Mouse (Mus musculus): ENCODE results near the gene Cbl. TPM values are rescaled to one million over a fixed set of nuclear protein-coding genes. Genes with fewer than 3 reads are reported as not detected.
A peak's percentile ranks its signal among the peaks of the same experiment; 100 is the strongest.
"Not testable (repeated sequence)": the region's sequence is repeated elsewhere in the genome, so short reads cannot be mapped to it uniquely, and the experiment has no call there.

Gene Cbl
- polyA plus RNA-seq, 1 experiment, result 18.6 TPM

DNA sequence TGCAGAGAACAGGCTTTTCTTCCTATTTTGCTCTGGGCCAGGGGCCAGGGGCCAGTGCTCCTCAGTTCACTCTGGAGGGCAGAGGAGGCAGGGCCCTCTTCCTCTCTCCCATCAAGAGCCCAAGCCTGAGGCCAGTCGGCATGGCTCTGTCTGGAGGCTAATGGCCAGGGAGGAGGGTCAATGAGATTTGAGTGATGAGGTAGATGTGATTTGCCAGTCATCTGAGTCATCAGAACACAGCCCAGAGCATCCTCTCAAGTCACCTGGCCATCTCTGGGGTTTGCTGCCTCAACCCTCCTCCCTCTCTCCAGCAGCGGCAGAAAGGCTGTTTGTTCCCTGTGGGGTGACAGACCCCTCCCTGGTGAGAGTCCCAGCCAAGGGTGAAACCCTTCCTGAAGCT is 100.6 kb downstream of the Cbl start:
- DNase-seq (ENCODE audit: extremely low spot score in 1 of 2, low spot score in 1 of 2), result no peak

- no peak for DNase-seq (ENCODE audit: extremely low spot score in 1 of 2, low spot score in 1 of 2)
Measured at GRCm38 (mm10) chr9:44132200-44132599, 101.6 kb downstream of the Cbl start.

- DNase-seq (ENCODE audit: extremely low spot score in 1 of 2, low spot score in 1 of 2), result no peak
Measured at GRCm38 (mm10) chr9:44131276-44131590, 102.6 kb downstream of the Cbl start.

- no peak for DNase-seq (ENCODE audit: extremely low spot score in 1 of 2, low spot score in 1 of 2)
Measured at GRCm38 (mm10) chr9:44130581-44131275, 103.1 kb downstream of the Cbl start.

GRCm38 (mm10) chr9:44130034-44130433 is 103.8 kb downstream of the Cbl start:
- DNase-seq (ENCODE audit: extremely low spot score in 1 of 2, low spot score in 1 of 2), result no peak

GRCm38 (mm10) chr9:44129633-44130032 is 104.2 kb downstream of the Cbl start:
- no peak for DNase-seq (ENCODE audit: extremely low spot score in 1 of 2, low spot score in 1 of 2)

DNA sequence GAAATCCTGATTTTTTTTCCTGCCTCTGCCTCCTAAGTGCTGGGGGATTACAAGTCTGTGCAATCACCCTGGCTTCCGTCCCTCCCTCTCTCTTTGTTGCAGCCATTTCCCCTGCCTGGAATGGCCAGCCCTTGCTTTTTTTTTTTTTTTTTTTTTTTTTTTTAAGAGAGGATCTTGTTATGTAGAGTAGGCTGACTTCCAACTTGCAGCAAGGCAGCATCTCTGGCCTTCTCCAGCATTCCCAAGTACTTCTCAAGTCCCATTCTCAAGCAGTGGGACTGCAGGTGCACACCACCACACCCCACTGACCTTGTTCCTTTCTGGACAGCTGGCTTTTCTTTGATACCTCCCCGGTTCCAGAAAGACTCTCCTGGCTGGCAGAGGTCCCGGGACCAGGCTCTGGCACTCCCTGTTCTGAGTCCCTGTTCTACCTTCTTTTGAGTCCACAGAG is 106.5 kb downstream of the Cbl start:
- no peak for DNase-seq (ENCODE audit: extremely low spot score in 1 of 2, low spot score in 1 of 2)

DNA sequence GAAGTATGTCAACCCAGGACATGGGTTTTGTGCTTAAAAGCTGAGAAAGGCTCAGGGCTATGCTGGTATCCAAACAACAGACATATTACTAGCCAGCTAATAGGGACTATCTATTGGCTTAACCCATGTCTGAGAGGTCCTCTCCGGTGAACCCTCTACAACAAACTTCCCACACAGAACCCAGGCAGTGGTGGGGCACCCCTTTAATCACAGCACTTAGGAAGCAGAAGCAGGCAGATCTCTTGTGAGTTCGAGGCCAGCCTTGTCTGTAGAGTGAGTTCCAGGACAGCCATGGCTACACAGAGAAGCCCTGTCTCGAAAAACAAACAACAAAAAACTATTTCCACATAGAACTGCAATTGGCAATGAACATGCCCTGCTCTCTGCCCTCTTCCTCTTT is 107.1 kb downstream of the Cbl start:
- DNase-seq (ENCODE audit: extremely low spot score in 1 of 2, low spot score in 1 of 2), result no peak

DNA sequence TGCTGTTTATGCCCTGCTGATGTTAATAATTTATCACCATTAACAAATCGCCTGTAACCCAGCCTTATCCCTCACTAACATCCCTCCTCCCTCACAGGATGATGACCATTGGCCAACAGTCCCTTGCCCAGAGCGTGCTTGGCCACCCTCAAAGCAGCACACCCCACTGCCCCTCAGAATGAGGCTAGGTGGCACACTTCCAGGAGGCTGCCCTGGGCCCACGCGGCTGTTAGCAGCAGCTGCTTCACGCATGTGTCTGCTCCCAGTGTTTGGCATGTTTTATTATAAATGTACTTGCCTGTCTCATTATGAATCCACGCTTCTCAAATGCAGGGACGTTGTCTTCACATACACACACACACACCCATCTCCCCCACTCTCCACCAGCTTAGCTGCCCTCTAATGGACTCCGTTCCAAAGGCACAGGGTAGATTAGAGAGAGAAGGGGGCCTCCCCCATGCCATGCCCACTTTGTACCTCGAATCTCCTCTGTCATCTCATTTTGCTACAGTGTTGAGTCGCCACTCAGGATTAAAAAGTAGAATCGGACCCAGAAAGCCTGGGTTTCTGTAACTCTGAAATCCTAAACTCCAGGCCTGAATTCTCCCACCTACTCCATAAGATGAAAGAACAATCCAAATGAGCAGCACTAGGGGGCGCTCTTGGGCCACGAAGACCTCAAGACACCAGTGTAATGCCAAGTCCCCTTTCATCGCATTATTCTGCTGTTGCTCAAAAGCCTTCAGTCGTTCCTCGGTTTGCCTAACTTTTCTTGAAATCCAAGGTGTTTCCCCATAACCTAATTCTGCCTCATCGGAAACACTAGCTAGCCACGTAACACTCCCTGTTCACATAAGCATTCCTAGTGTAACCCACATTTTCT is 108.1 kb downstream of the Cbl start:
- DNase-seq (ENCODE audit: extremely low spot score in 1 of 2, low spot score in 1 of 2), result peak; percentile 80 to 96

- no peak for DNase-seq (ENCODE audit: extremely low spot score in 1 of 2, low spot score in 1 of 2)
Measured at GRCm38 (mm10) chr9:44125026-44125425, 108.8 kb downstream of the Cbl start.

DNA sequence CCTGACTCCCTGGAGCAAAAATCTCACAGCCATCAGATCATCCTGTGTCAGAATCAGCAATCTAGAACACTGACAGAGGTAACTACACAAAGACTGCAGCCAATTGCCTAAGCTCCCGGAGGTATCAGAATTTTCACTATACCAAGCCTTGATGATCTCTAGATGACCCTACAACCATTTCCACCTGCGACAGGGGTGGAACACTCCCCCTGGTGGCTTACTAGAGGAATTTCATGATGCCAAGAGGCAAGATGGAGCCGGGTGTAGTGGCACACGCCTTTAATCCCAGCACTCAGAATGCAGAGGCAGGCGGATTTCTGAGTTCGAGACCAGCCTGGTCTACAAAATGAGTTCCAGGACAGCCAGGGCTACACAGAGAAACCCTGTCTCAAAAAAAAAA is 109.5 kb downstream of the Cbl start:
- no peak for DNase-seq (ENCODE audit: extremely low spot score in 1 of 2, low spot score in 1 of 2)

DNA sequence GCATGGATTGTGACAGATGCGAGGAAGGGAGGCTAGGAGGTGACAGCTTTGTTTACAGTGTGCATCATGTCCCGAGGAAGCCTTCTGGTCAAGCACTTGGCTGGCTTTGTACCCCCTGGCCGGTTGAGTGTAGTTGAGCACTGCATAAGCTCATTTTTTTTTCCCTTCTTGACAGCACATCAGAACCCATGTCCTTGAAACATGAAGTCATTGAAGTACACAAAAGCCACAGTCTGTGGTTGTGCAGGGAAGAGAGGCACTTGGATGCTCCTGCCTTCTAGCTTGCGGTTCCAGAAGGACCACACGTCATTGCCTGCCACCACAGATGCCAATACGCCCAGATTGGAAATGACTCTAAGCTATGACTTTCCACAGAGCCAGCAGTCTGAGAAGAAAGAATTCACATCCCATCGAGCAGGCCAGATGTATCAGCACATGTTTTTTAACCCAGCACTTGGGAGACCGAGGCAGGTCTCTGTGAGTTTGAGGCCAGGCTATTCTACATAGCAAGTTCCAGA is 113.8 kb downstream of the Cbl start:
- no peak for DNase-seq (ENCODE audit: extremely low spot score in 1 of 2, low spot score in 1 of 2)

DNA sequence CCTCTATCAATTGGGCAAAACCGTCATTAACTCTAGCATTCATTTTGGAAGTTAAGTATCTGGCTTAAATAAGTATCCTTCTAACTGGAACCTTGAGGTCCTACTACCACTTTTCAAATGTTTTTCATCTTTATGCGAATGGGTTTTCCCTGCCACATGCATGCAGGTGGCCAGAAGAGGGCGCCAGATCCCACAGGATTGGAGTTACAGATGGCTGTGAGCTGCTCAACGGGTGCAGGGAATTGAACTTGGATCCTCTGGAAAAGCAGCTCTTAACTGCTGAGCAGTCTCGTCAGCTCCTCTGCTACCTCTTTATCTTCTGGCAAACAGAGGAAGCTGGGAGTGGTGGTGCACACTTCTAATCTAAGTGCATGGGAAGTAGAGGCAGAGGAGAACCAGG is 114.8 kb downstream of the Cbl start:
- no peak for DNase-seq (ENCODE audit: extremely low spot score in 1 of 2, low spot score in 1 of 2)

GRCm38 (mm10) chr9:44116182-44116581 is 117.7 kb downstream of the Cbl start:
- DNase-seq (ENCODE audit: extremely low spot score in 1 of 2, low spot score in 1 of 2), result no peak

- no peak for DNase-seq (ENCODE audit: extremely low spot score in 1 of 2, low spot score in 1 of 2)
Measured at GRCm38 (mm10) chr9:44115599-44115998, 118.2 kb downstream of the Cbl start.

DNA sequence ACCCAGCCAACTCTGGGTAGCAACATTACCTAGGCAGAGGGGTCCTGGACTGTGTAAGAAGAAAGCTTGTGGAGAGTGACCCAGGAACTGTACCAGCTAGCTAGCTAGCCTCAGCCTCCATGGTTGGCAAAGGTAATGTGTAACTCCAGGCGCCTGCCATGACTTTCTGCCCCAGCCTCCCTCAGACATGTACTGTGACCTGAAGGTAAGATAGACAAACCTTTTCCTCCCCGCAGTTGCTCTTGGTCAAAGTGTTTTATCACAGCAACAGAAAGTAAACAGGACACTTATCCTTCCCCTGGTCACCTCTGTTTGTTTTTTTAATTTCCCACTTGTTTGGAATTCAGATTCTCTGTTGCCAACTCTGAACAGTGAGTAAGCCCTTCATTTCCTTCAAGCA is 119.4 kb downstream of the Cbl start:
- no peak for DNase-seq (ENCODE audit: extremely low spot score in 1 of 2, low spot score in 1 of 2)

DNA sequence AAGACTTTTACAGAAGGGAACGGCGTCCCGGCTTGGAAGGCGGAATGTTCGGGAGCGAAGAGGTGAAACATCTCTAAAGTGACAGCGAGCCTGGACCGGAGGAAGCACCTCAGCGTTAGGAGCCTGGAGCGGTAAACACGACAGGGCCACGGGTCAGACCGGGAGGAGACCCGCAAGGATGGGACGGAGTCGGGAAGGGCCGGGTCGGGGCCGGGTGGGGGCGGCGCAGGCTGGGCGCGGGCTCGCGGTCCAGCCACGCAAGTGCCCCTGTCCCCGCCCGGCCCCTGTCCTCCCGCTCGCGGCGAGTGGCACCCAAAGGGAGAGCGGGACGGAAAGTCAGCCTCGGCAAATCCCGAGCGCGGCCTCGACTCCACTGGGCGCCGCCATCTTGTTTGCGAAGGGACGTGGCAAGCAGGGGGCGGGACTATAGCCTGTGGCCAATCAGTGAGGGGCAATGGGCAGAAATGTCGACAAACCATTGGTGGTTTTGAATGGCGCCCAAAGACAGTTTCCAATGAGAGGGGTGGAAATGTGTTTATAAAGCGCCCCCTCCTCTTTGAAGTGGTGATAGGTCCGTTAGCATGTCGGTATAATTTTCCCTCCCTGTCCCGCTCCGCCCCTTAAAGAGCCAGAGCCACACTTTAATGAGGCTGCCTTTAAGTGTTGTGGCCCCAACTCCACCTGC is 120.6 kb downstream of the Cbl start, which contains the start of the genes Gm49380 and Rnf26:
Gene Gm49380, minus strand, starts transcription at position 396 of the 685 bp plus-strand sequence.
Gene Rnf26, minus strand, starts transcription at position 413 of the 685 bp plus-strand sequence.
- DNase-seq (ENCODE audit: extremely low spot score in 1 of 2, low spot score in 1 of 2), result peak; percentile 96 to 98

- DNase-seq (ENCODE audit: extremely low spot score in 1 of 2, low spot score in 1 of 2), result not testable (repeated sequence)
Measured at GRCm38 (mm10) chr9:44111909-44112308, 121.9 kb downstream of the Cbl start.

GRCm38 (mm10) chr9:44109360-44110095 is 124.3 kb downstream of the Cbl start:
- peak in 1 of 2 experiments; percentile 91 for DNase-seq (ENCODE audit: extremely low spot score in 1 of 2, low spot score in 1 of 2)
